Mouse (Mus musculus) kidney, adult 18-20 months (tissue): ENCODE data around the gene Tmie.

Experiments used
- DNase-seq: peaks from one replicate; pipeline ENCODE4 v3.0.0; 2021

Tmie gene

GRCm38 (mm10) chr9:110879998-110880561 lies at the start of gene Tmie:
TSS of gene Tmie (minus strand) at chr9:110880113.
- peak; percentile 92 for DNase-seq

GRCm38 (mm10) chr9:110922759-110923158 lies 42.8 kb upstream of the Tmie start:
- DNase-seq = peak; percentile 69

DNA sequence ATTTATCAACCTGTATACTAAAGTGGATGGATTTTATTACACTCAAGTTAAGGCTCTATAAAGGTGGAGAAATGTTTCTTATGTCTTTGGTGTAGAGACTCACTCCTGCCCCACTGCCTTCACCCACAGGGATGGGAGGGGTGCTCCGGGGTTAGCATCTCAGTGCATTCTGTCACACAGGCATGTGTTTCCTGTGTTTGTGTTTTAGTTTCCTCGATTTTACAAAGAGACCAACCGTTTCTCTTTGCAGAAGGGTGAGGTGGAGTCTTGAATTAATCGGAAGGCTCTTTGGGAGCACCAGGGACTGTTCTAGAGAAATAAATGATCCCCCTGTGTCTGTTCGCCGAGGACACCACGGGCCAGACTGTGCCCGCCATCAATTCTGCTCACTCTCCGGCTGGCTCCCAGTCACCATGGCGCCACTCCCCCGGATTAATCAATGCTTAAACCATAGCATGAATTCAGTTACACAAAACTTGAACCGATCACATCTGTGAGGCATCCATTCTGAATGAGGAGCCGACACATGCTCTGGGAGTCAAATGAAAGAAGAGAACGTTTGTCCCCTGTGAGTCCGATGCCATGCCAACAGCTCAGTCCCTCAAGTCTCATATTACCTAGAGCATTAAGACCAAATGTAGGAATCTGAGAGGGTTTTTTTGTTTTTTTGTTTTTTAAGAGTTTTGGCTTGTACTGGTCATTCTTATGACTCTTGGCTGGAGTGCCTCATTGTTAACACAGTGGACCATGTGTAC lies 40.9 kb upstream of the Tmie start:
- DNase-seq = no peak

DNA sequence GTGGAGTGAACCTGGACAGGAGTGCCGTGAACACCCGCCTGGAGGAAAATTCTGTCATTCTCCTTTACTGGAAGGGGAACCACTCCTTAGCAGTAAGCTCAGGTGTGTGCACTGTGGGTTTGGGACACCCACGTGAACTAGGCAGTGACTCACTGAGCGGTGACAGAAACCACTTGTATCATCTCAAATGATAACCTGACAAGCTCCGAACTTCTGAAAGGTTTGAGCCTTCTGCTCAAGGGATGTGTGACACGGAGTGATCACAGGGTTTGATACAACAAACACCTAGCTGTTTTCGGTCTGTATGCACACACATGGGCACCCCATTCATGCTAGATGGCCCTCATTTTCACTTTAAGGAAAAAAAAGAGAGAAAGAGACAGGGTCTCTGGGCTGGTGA lies 36.9 kb upstream of the Tmie start, which contains the start of gene Fam240a:
TSS of gene Fam240a (minus strand) at position 76 of the 400 bp plus-strand sequence.
- no peak for DNase-seq

- DNase-seq = no peak
Measured at GRCm38 (mm10) chr9:110915466-110915865, 35.6 kb upstream of the Tmie start.

GRCm38 (mm10) chr9:110914631-110915236 lies 34.8 kb upstream of the Tmie start:
- DNase-seq = no peak

DNA sequence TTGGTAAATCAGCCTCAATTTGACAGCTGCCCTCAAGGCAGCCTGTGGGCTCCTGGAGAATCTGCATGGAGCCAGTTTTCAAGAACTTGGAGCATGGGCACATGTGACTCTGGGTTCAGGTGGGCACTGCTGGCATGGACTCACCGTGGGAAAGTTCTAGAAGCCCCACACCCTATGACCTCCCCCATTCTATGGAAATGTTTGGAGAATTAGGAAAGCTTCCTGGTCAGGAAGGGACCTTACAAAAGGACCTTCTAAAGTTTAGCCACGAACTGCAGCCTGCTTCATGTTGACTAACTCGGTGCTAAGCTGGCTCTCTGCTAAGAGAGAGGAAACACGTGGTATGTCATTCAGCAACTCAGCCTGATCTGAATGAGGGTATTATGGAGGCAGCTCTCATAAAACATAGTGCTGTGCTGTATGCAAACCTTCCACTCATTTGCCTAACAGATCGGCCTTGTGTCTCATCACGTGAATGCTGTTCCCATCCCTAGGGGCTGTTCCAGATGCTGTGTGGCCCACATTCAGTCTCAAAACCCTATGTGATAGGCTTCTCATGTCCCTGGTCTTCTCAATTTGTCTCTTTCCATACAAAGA lies 29.6 kb upstream of the Tmie start:
- no peak for DNase-seq

- no peak for DNase-seq
Measured at GRCm38 (mm10) chr9:110908631-110909016, 28.7 kb upstream of the Tmie start.

DNA sequence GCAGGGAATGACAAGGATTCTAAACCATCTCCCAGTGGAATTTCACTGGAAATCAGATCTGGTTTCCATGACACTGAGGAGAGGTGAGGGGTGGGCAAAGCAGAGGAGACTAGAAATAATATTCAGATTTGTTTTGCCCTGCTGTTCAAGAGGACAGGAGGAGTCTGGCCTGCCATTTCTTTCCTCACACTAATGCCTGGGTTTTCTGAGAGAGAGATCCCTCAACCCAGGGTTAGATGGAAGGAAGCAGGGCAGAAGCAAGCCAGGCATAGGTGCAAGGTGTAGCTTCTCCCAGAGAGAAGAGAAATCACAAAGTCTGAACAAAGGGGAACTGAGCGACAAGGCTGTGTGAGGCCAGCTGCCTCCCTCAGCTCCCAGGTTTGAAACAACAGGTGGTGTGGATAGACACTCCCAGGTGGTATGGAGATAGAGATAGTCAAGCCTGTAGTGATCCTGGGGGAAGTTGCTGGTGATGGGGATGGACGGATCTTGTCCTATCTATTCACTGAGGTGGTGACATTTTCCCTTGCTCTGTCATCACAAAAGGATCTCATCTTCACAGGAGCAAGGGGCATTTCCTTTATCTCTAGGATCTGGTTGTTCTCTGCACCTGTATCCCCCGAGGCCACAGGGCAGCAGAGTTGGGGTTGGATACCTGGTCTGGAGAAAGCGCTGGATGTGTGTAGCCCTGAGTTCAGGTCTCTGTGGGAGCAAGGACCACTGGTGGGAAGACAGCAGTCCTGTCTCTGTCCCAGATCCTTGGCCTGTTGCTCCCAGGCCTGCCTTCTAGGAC lies 28.1 kb upstream of the Tmie start:
- no peak for DNase-seq

- DNase-seq = no peak
Measured at GRCm38 (mm10) chr9:110907201-110907837, 27.4 kb upstream of the Tmie start.

- DNase-seq = no peak
Measured at GRCm38 (mm10) chr9:110902271-110902670, 22.4 kb upstream of the Tmie start.

GRCm38 (mm10) chr9:110901204-110901603 lies 21.3 kb upstream of the Tmie start:
- DNase-seq = no peak

GRCm38 (mm10) chr9:110899451-110900008 lies 19.6 kb upstream of the Tmie start:
- DNase-seq = no peak

GRCm38 (mm10) chr9:110896595-110896994 lies 16.7 kb upstream of the Tmie start:
- DNase-seq = no peak

DNA sequence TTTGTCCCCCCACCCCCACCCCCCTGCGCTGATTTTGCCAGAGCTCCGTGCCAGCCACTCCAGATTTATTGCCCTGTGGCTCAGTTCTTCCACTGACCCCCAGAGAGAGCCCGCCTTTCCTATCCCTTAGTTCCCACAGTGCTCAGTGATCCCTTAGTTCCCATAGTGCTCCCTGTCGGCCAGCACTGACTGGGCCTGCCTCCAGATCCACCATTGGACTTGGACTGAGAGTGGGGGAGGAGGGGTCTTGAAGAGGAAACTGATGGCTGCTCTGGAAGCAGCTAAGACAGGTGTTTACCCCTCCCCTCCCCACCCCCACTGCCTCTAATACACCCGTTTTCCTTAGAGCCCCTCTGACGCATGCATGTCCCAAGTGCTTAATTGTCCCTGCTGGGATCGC lies 16.1 kb upstream of the Tmie start:
- DNase-seq = no peak

DNA sequence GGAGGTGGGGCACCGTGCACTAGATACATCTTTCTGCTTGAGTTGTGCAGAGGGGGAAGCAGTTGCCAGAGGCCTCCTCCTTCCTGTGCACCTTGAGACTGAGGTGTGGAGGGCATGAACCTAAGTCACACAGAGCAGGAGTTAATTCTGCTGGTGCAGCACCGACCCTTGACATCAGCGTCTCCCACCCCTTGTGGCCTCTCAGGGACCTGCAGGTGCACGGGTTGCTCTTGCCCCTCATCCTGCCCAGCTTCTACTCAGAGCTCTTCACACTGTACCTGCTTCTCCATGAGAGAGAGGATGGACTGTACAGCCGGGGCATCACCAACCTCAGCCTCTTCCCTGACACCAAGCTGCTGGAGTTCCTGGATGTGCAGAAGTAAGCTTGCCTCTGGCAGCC lies 15.6 kb upstream of the Tmie start:
- DNase-seq = no peak

GRCm38 (mm10) chr9:110893429-110893828 lies 13.5 kb upstream of the Tmie start:
- no peak for DNase-seq

DNA sequence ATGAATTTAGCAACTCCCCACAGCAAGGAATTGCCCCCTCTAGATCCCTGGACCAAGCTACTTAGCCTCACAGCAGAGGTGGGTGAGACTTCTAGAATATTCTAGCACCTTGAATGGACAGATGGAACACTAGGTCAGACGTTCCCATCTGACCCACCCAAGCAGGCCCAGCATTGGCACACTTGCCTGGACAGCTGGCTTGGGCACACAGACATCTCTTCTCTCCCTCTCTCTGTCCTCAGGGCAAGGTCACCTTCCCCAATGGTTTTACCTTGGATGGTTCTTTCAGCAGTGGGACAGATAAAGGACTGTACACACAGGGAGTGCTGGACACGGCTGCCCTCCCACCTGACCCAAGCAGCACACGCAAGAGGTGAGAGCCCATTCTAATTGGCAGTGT lies 12.6 kb upstream of the Tmie start:
- DNase-seq = no peak

- no peak for DNase-seq
Measured at GRCm38 (mm10) chr9:110891077-110891828, 11.3 kb upstream of the Tmie start.

DNA sequence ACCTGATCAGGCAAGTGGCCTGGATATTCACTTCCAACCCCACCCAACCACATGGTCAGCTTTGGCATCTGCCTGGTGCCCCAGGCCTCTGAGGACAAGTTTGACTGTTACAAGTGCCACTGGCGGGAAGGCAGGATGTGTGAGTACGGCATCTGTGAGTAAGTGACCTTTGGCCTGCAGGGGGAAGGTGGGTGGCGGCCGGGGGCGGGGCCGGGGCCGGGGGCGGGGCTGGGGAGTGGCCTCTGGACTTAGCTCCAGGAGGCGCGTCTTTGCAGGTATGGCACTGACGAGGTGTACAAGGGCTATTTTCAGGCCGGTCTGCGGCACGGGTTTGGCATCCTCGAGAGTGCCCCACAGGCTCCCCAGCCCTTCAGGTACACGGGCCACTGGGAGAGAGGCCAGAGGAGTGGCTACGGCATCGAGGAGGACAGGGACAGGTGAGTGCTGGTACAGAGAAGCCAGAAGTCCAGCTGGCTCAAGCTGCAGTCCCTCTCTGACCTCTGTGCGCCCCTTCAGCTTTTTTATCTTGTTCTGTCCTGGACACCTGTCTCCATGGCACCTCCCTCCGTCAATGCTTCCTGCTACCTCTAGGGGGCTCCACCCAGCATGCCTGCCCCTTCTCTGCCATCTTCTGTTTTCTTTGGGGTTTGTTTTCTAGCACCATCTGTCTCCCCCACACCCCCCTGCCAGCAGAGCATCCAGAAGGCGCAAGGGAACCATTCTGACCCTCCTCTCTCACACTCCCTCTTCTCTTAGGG lies 10.3 kb upstream of the Tmie start:
- DNase-seq = peak; percentile 47

DNA sequence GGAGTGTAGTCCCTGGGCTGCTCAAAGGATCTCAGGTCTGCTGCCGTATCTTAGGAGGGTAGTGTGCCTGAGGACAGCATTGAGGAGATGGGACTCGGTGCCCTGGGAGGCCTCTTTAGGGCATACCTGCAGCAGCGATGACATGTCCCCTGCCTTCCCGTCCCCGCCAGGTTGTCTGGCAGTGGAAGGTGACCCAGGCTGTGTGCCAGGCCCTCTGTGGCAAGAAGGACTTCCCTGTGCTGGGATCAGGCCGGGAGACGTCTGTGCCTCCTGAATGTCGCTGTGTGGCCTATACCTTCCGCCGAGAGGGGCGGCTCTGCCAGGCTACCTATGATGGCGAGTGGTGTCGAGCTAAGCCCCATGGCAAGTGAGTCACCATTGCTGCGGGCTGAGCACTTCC lies 9.0 kb upstream of the Tmie start:
- no peak for DNase-seq
